ENCODE assay signal across 12 mouse cellular contexts in the genomic region with DNA sequence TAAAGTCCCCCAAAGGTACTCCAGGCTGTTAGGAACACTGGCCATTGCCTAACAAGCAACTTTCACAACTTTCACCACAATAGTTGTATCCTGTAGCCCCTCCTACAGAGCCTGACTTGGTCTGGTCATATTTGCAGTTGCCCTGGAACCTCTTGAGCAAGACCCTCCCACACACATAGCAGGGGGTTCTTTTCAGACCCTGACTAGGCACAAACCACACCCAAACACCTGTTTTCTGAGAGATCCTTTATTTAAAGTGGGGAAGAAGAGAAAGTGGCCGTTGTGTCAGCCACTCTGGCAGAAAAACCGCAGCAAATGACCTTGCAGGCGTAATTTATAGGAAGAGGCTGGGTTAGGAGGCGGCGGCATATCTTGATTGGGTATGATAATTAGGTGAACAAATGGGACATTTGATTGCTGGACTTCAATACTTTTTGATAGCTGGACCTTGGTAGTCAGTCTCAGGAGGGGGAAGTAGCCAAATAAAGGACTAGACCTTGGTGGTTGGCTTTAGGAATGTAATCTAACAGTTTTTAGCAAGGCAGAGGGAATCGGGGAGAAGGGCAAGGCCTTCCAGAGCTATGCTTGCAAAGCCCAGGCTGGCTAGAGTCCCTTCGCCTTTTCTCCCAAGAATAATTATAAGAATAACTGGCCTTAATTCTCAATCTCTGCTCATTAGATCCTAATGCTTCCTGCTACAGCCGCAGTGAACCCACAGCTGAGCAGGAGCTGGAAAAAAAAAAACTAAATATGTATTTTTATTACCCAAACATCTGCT. TPM values are rescaled to one million over a fixed set of nuclear protein-coding genes. Genes with fewer than 3 reads are reported as not detected.
DNase-seq lines count a peak whose midpoint lies in the region; ATAC-seq and TF ChIP-seq lines count a peak whose summit lies in the region.
"Had no signal": no experiment of that assay in that cellular context is flagged by ENCODE, and none has a peak within 500 bp of the region (broad histone marks: within the 10 kb centered on the region; RNA-seq: fewer than 3 reads in every experiment).

No protein-coding gene starts in this region.

- no peaks in the 10 kb centered on the region for H3K9me3 ChIP-seq in kidney, embryonic 16.5 days (ENCODE audit: low read length)
- no peaks in the 10 kb centered on the region for H3K9me3 ChIP-seq in liver, embryonic 15.5 days (replicated peaks)
- no peaks in the 10 kb centered on the region for H3K9me3 ChIP-seq in midbrain, embryonic 13.5 days
- H3K9me3 ChIP-seq in limb, embryonic 10.5 days (replicated peaks), result no peaks in the 10 kb centered on the region

- DNase-seq in kidney, adult 2 months, result peak; percentile 7
- DNase-seq in adrenal gland, adult 2 months, result peak; percentile 76
- DNase-seq in thymus, postnatal 10 days (ENCODE audit: low spot score in 2 of 2), result no peak
- DNase-seq in limb, embryonic 10.5 days (ENCODE audit: low spot score), result no peak
- DNase-seq: cerebellum, postnatal 36 days; kidney, postnatal 4 days; thymus, postnatal 14 days had no signal

- H3K79me2 ChIP-seq in C2C12 (ENCODE audit: control insufficient read depth, insufficient read depth), result no peaks in the 10 kb centered on the region

- no peak overlapping the region for H3K4me2 ChIP-seq in kidney, embryonic 16.5 days (replicated peaks; ENCODE audit: low read depth, low read length)
- no peak overlapping the region for H3K4me2 ChIP-seq in liver, embryonic 15.5 days
- no peak overlapping the region for H3K4me2 ChIP-seq in midbrain, embryonic 13.5 days (replicated peaks)

- no peak overlapping the region for H3K9ac ChIP-seq in kidney, embryonic 16.5 days (replicated peaks; ENCODE audit: low read length)
- no peak overlapping the region for H3K9ac ChIP-seq in liver, embryonic 15.5 days
- H3K9ac ChIP-seq in midbrain, embryonic 13.5 days (replicated peaks), result no peak overlapping the region

- no peak for TF ChIP-seq POLR2A in kidney, adult 2 months (IDR thresholded peaks at IDR 0.05; ENCODE audit: low read depth, low read length)

- no peak for TF ChIP-seq CTCF in kidney, adult 2 months (conservative IDR thresholded peaks at IDR 0.05; ENCODE audit: insufficient read depth, insufficient read length, low read depth, low read length)
- TF ChIP-seq CTCF in C2C12 (IDR thresholded peaks at IDR 0.05; ENCODE audit: control insufficient read depth, insufficient read depth, insufficient read length), result no peak

- 59% methylated on average over 8 of the region's 8 CpGs for WGBS in kidney, adult 2 months
- whole genome bisulfite sequencing in kidney, embryonic 16.5 days, result 57% methylated on average over 8 of the region's 8 CpGs
- WGBS in liver, embryonic 15.5 days (ENCODE audit: insufficient replicate concordance), result 47% methylated on average over 8 of the region's 8 CpGs
- WGBS in midbrain, embryonic 13.5 days, result 81% methylated on average over 8 of the region's 8 CpGs
- 76% methylated on average over 8 of the region's 8 CpGs for WGBS in limb, embryonic 10.5 days

- H3K79me3 ChIP-seq in C2C12 (ENCODE audit: low read depth), result no peaks in the 10 kb centered on the region

- peaks cover 13% of the 10 kb centered on the region; the same call in 1 of the 2 replicates for H3K4me1 ChIP-seq in kidney, adult 2 months (ENCODE audit: control insufficient read depth, insufficient read depth, low read length)
- H3K4me1 ChIP-seq in kidney, embryonic 16.5 days (ENCODE audit: insufficient read depth, low read length), result peaks cover 33% of the 10 kb centered on the region
- peaks cover 21% of the 10 kb centered on the region; the same call in 1 of the 2 replicates for H3K4me1 ChIP-seq in liver, embryonic 15.5 days (replicated peaks)
- H3K4me1 ChIP-seq in midbrain, embryonic 13.5 days (replicated peaks), result no peaks in the 10 kb centered on the region
- H3K4me1 ChIP-seq in limb, embryonic 10.5 days, result peaks cover 21% of the 10 kb centered on the region

- ATAC-seq in kidney, embryonic 16.5 days (ENCODE audit: low FRiP score, low TSS enrichment), result no peak
- ATAC-seq in liver, embryonic 15.5 days (ENCODE audit: insufficient read depth), result peak; percentile 49
- no peak for ATAC-seq in midbrain, embryonic 13.5 days
- ATAC-seq: inflammation-experienced regulatory T-cells, adult 6 months had no signal

- no peak overlapping the region for H3K4me3 ChIP-seq in kidney, adult 2 months (ENCODE audit: insufficient read depth, low read depth, low read length)
- H3K4me3 ChIP-seq in kidney, embryonic 16.5 days (ENCODE audit: low read length), result no peak overlapping the region
- no peak overlapping the region for H3K4me3 ChIP-seq in C2C12 (ENCODE audit: insufficient read depth, poor library complexity, severe bottlenecking)
- no peak overlapping the region for H3K4me3 ChIP-seq in liver, embryonic 15.5 days (replicated peaks)
- no peak overlapping the region for H3K4me3 ChIP-seq in midbrain, embryonic 13.5 days (replicated peaks)
- no peak overlapping the region for H3K4me3 ChIP-seq in limb, embryonic 10.5 days

- H3ac ChIP-seq in C2C12 (ENCODE audit: control insufficient read depth, insufficient read length, low read depth), result no peak overlapping the region

- H3K27ac ChIP-seq in kidney, adult 2 months (ENCODE audit: insufficient read depth, low read depth, low read length), result no peak overlapping the region
- no peak overlapping the region for H3K27ac ChIP-seq in kidney, embryonic 16.5 days (ENCODE audit: low read length)
- no peak overlapping the region for H3K27ac ChIP-seq in liver, embryonic 15.5 days (replicated peaks)
- H3K27ac ChIP-seq in midbrain, embryonic 13.5 days, result no peak overlapping the region
- H3K27ac ChIP-seq in limb, embryonic 10.5 days, result no peak overlapping the region

- no peaks in the 10 kb centered on the region for H3K36me3 ChIP-seq in kidney, adult 2 months (ENCODE audit: control insufficient read depth, insufficient read depth, low read length)
- no peaks in the 10 kb centered on the region for H3K36me3 ChIP-seq in kidney, embryonic 16.5 days (ENCODE audit: insufficient read depth, low read length)
- no peaks in the 10 kb centered on the region for H3K36me3 ChIP-seq in C2C12 (ENCODE audit: control insufficient read depth, insufficient read depth)
- H3K36me3 ChIP-seq in liver, embryonic 15.5 days (replicated peaks), result no peaks in the 10 kb centered on the region
- H3K36me3 ChIP-seq in midbrain, embryonic 13.5 days, result no peaks in the 10 kb centered on the region
- no peaks in the 10 kb centered on the region for H3K36me3 ChIP-seq in limb, embryonic 10.5 days

- H3K27me3 ChIP-seq in kidney, adult 2 months (replicated peaks; ENCODE audit: control insufficient read depth, insufficient read depth, low read length), result no peaks in the 10 kb centered on the region
- H3K27me3 ChIP-seq in kidney, embryonic 16.5 days (ENCODE audit: insufficient read depth, low read length), result no peaks in the 10 kb centered on the region
- H3K27me3 ChIP-seq in C2C12 (ENCODE audit: control insufficient read depth, insufficient read depth, insufficient read length), result no peaks in the 10 kb centered on the region
- no peaks in the 10 kb centered on the region for H3K27me3 ChIP-seq in liver, embryonic 15.5 days
- H3K27me3 ChIP-seq in midbrain, embryonic 13.5 days, result no peaks in the 10 kb centered on the region
- H3K27me3 ChIP-seq in limb, embryonic 10.5 days (ENCODE audit: low read depth, poor library complexity, severe bottlenecking), result no peaks in the 10 kb centered on the region

TF ChIP-seq in C2C12, 6 proteins besides CTCF, POLR2A, EP300 and RAD21:
- peak; percentile 79 for TF ChIP-seq MYOD1 (IDR thresholded peaks at IDR 0.05; ENCODE audit: control insufficient read depth, insufficient read length, low read depth)
- peak; percentile 72 for TF ChIP-seq CEBPB (IDR thresholded peaks at IDR 0.05; ENCODE audit: low read depth)
- TF ChIP-seq MYOG (IDR thresholded peaks at IDR 0.05; ENCODE audit: control insufficient read depth, extremely low read depth, insufficient read length), result no peak
- TF ChIP-seq USF1 (IDR thresholded peaks at IDR 0.05; ENCODE audit: low read depth), result no peak
- no peak for TF ChIP-seq MAX (IDR thresholded peaks at IDR 0.05)
- TF ChIP-seq FOSL1 (IDR thresholded peaks at IDR 0.05; ENCODE audit: insufficient read depth, low read length, poor library complexity, severe bottlenecking), result no peak
TF ChIP-seq in C2C12: peak in this region for 2.

RNA-seq across cellular contexts. Expression of a gene that starts 56.4 kb away (rescaled TPM):
- 17.6 and 20.8 TPM in 2 replicates for polyA plus RNA-seq in kidney, adult 2 months (2012; rRNA removed)
- 13.6 and 14.7 TPM in 2 replicates for polyA plus RNA-seq in kidney, embryonic 16.5 days (2015; fragmentation: Nextera tagmentation; extraction: Ambion mirVana)
- 16.5 TPM for polyA plus RNA-seq in C2C12 (2012; fragmentation: generic; extraction: Trizol)
- 10 to 100 TPM; 70.8 to 77.0 TPM for total RNA-seq in adrenal gland, adult 2 months (2021)
- polyA plus RNA-seq in adrenal gland, adult 2 months (2012; rRNA removed), result 12.7 and 13.7 TPM in 2 replicates
- 18.7 and 19.0 TPM in 2 replicates for polyA plus RNA-seq in liver, embryonic 15.5 days (2015; fragmentation: Nextera tagmentation; extraction: Ambion mirVana)
- polyA plus RNA-seq in midbrain, embryonic 13.5 days (2015; fragmentation: Nextera tagmentation; extraction: Ambion mirVana), result 30.7 and 30.9 TPM in 2 replicates
- polyA plus RNA-seq in limb, embryonic 10.5 days (2016; fragmentation: Nextera tagmentation; extraction: Ambion mirVana), result 28.2 and 29.4 TPM in 2 replicates

Comparison
In these comparisons a context has a peak if more than half of its experiments do, and no peak if none do; other contexts are left out.
1. DNase-seq: peak in kidney, adult 2 months (single experiment) and adrenal gland, adult 2 months (single experiment); none in thymus, postnatal 10 days (0 of 2) and limb, embryonic 10.5 days (single experiment).